Mouse (Mus musculus) gastrocnemius, postnatal 10 days (tissue): ENCODE data around the gene Tex50. TPM values are rescaled to one million over a fixed set of nuclear protein-coding genes. Genes with fewer than 3 reads are reported as not detected.
A peak's percentile ranks its signal among the peaks of the same experiment; 100 is the strongest.
"Not testable (repeated sequence)": the region's sequence is repeated elsewhere in the genome, so short reads cannot be mapped to it uniquely, and the experiment has no call there.

Experiments
- DNase-seq: peaks from one replicate; pipeline ENCODE4 v3.0.0; 2021; ENCODE audit warnings: mixed read lengths
- long read RNA-seq, 2 experiments: library from polyadenylated mRNA; stranded (forward); transcript quantifications; one replicate each; pipeline ENCODE4 v2.0.0; 2021
- total RNA-seq, 2 experiments: library from RNA; stranded (reverse); gene quantifications; 2 replicates each; pipeline ENCODE4 v1.2.3; 2021

Tex50 gene
- not detected for total RNA-seq
- long read RNA-seq, experiment 1 = 0 reads
- long read RNA-seq, experiment 2 = 0 reads

GRCm38 (mm10) chr1:161159214-161159613 is at the start of gene Tex50:
Gene Tex50, minus strand, starts transcription at chr1:161159314.
- no peak for DNase-seq

DNA sequence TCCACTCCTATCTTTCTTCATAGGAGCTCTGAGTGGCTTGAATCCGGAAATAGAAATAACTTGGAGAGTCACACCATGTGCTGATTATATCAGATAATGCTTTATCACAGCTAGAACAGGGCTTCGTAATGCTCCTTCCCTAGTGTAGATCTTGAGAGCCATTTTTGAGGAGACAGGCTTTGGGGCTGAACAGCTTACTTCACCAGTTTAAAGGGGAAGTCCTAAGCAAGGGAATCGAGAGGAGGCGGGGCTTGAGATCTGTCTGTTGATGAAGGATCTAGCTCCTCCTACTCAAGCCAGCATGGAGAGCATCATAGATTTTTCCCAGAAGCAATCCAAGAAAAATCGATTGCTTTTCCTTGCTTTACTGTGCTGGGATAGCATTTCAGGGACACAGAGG is 40.7 kb upstream of the Tex50 start:
- DNase-seq = no peak

DNA sequence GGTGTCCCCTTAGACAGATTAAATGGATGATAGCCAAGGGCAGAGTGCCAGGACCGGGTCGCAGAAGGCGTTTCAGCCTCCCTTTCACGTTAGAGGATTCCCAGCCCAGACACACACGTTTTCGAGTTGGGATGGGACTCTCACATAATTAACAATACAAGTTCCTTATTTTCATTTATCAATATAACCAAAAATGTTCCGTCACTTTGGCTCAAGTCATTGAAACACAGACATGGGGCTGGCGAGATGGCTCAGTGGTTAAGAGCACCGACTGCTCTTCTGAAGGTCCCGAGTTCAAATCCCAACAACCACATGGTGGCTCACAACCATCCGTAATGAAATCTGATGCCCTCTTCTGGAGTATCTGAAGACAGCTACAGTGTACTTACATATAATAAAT is 37.2 kb upstream of the Tex50 start:
- not testable (repeated sequence) for DNase-seq

- DNase-seq = peak; percentile 69
Measured at GRCm38 (mm10) chr1:161195541-161196351, 36.6 kb upstream of the Tex50 start.

DNA sequence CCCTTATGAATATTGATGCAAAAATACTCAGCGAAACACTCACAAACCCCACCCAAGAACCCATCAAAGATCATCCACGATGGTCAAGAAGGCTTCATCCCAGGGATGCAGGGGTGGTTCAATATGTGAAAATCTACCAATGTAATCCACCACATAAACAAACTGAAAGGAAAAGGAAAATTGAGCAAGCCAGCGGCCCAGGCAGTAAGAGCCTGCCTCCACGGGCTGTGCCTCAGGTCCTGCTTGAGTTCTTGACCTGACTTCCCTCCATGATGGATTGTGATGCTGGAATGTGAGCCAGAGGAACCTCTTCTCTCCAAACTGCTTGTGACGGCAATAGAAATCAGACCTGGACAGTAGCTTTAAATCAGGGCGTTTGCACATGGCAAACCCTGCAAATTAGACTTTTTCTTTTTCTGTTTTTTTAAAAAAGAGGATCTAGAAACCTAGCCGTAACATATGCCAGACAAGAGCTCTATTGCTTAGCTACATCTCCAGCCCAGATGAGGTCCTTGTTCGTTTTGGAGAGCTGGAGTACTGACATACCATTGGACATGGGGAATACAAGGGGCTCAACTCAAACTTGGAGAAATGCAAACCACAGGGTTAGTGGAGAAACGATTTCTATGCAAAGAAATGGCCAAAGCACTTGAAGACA is 31.3 kb upstream of the Tex50 start:
- no peak for DNase-seq

DNA sequence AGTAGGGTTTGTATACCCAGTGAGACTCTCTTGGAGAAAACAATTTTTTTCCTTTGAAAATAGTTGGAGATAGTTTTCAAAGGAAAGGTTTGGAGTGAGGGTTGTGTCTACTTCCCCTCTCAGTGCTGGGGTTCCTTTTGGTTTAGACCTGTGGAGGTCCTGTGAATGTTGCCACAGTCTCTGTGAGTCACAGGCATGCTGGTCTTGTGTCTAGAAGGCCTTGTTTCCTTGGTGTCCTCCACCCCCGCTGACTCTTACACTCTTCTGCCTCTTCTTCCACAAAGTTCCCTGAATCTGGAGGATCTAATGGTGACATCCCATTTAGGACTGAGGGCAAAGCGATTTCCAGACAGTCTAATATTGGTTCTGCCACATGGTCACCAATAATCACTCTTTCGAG is 26.3 kb upstream of the Tex50 start:
- DNase-seq = no peak

DNA sequence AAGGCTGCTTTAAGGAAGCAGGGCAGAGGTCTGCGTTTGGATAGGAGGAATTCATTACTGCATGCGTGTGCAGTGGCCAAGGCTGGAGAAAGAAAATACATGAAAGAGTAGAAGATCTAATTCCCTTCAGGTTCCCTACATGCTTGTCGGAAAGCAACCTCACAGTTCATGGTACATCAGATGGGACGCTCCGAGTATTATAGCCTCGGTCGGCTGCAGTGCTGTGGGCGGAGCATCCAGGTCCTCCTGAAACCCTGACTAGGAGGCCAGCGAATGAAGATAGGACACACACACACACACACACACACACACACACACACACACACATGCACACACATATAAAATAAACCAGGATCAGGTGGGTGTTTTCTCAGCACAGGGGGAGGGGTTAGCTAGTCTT is 24.6 kb upstream of the Tex50 start:
- DNase-seq = no peak

GRCm38 (mm10) chr1:161182386-161182785 is 23.3 kb upstream of the Tex50 start:
- no peak for DNase-seq

GRCm38 (mm10) chr1:161180674-161181073 is 21.6 kb upstream of the Tex50 start:
- DNase-seq = peak; percentile 50

DNA sequence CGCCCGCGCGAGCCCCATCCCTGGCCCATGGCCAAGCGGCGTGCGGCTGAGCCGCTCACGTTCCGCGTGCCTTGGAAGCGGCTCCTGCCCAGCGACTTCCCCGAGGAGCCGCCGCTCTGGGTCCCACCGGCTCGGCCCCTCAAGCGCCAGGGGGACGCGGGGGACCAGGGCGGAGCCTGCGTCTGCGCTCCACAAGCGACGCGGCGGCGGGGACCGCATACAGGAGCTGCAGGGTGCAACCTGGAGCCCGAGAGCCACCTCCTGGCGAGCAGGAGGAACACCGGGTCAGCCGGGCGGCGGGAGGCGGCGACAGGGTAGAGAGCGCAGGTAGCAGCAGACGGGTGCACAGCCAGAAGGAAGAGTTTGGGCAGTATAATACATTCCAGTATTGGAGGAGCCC is 11.5 kb upstream of the Tex50 start:
- DNase-seq = peak; percentile 61

- DNase-seq = no peak
Measured at GRCm38 (mm10) chr1:161160266-161160665, 1.2 kb upstream of the Tex50 start.

GRCm38 (mm10) chr1:161156546-161156945 is 2.6 kb downstream of the Tex50 start:
- no peak for DNase-seq

- DNase-seq = no peak
Measured at GRCm38 (mm10) chr1:161151098-161151497, 8.0 kb downstream of the Tex50 start.

- no peak for DNase-seq
Measured at GRCm38 (mm10) chr1:161147888-161148287, 11.2 kb downstream of the Tex50 start.

- not testable (repeated sequence) for DNase-seq
Measured at GRCm38 (mm10) chr1:161145611-161146010, 13.5 kb downstream of the Tex50 start.

GRCm38 (mm10) chr1:161143216-161143615 is 15.9 kb downstream of the Tex50 start:
- no peak for DNase-seq

DNA sequence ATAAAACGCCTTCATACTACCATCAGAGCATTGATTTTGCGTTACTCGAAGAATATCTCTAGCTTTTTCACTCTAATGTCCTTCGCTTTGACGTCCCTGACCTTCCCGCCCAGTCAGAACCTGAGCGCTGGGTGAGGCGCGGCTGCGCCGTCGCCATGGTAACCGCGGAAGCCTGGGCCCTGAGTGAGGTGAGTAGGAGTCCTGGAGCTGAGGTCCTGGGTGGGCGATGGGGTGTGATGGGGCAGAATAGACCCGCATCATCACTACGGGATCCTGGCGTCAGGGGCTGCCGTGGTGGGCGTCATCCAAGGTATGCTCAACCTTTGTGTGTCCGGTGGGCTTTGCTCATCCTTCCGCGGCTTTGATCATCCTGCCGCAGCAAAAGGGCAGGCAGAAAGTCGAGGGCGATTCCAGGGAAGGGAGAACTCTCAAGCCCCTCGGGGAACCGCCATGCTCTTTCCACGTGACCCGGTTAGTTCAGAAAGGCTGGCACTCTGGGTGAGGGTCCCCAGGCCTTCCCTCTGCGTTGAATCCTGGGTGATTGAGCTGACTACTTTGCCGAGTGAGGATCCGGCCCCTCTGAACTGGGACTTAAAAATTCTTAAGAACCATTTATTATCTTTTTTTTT is 16.5 kb downstream of the Tex50 start, which contains the start of gene Ankrd45:
Gene Ankrd45, plus strand, starts transcription at position 161 of the 629 bp plus-strand sequence.
- no peak for DNase-seq

DNA sequence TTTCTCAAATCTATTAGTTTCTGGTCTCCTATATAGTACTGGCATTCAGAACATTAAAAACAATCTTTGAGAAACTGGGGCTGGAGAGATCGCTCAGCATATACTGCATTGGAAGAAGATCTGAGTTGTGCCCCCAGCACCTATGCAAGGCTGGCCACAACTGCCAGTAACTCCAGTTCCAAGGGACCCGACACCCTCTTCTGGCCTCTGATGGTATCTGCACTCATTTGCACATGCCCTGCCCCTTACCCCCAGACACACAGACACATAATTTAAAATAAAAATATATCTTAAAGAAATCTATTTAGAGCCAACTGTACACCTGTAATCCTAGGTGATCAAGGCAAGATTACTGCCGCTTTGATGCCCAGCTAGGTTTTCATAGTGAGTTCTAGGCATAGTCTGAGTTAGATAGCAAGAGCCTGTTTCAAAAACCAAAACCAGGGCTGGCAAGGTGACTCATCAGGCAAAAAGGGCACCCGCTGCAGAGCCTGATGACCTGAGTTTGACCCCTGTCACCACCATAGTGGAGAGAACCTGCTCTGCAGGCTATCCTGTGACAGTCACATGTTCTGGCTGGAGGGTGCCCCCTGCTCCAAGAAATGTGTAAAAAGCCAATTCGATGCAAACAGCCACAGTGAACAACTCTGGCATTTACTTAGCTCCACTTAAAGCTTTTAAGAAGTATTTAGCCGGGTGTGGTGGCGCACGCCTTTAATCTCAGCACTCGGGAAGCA is 18.9 kb downstream of the Tex50 start:
- no peak for DNase-seq

DNA sequence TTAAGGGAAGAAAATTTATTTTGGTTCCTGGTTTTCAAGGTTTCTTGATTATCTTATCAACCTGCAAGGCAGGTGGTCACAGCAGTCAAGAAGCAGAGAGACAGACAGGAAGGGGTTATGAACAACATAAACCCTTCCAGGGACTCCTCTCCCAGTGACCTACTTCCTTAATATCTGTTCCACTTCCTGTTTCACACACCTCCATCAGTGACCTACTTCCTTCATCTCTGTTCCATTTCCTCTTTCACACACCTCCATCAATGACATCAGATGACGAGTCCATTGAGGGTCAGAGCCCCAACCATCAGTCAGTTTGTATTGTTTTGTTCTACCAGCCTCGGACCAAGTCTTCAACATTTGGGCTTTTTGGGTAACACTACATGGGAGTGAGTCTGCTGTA is 19.6 kb downstream of the Tex50 start:
- no peak for DNase-seq

DNA sequence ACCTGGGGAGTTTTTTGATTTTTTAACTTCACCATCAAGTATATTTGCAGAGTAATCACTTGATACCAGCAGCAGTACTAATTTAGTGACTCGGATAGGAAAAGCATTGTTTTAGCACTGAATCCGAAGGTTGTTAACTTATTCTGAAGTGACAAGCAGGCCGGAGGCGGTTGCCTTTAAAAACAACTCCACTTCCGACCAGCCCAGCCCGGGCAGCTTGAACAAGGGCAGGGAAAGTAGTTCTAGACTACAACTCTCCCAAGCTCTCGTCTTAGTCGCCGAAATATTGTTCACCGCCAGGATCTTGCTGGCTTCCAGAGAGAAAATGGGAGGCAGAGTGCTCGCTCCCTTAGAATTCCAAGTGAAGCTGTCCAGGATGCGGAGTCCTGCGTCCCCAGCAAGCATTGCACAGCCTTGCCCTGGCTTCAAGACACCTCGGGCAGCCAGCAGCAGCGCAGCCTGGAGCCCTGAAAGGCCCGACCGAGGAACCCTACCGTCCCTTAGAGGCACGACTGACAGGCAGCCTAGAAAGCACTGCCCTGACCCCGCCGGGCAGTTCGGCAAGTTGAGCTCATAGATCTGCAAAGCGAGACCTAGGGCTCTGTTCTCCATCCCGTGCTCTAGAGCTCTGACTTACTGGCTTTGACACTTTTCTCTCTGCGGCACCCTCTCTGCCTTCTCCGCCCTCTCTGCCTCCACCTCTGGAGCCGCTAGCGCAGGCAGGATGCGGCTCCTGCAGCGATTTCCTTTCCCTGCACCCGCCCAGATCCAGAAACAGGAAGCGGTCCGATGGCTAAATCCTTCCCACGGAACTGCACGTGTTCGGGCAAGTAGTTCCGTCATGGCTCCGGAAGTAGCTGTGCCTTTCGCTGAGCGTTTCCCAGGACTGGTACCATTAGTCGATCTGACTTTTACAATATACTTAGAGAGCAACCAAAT is 28.1 kb downstream of the Tex50 start, which contains the start of gene Klhl20:
Gene Klhl20, minus strand, starts transcription at position 786 of the 939 bp plus-strand sequence.
- peak; percentile 90 for DNase-seq

- no peak for DNase-seq
Measured at GRCm38 (mm10) chr1:161126461-161126860, 32.7 kb downstream of the Tex50 start.
